12 mouse cellular contexts compared by ENCODE assay signal in genomic region chr16:92867261-92867935, GRCm38 (mm10). TPM values are rescaled to one million over a fixed set of nuclear protein-coding genes. Genes with fewer than 3 reads are reported as not detected.
DNase-seq lines count a peak whose midpoint lies in the region; ATAC-seq and TF ChIP-seq lines count a peak whose summit lies in the region.
"Had no signal": no experiment of that assay in that cellular context is flagged by ENCODE, and none has a peak within 500 bp of the region (broad histone marks: within the 10 kb centered on the region; RNA-seq: fewer than 3 reads in every experiment).

No protein-coding gene starts in this region.

- no peak overlapping the region for H3K27ac ChIP-seq in kidney, adult 2 months (ENCODE audit: insufficient read depth, low read depth, low read length)
- H3K27ac ChIP-seq in neural tube, embryonic 15.5 days (replicated peaks): no peak overlapping the region
- H3K27ac ChIP-seq: limb, embryonic 10.5 days; midbrain, embryonic 12.5 days had no signal

- H3K36me3 ChIP-seq in kidney, adult 2 months (ENCODE audit: control insufficient read depth, insufficient read depth, low read length): no peaks in the 10 kb centered on the region
- no peaks in the 10 kb centered on the region for H3K36me3 ChIP-seq in neural tube, embryonic 15.5 days
- H3K36me3 ChIP-seq: limb, embryonic 10.5 days; midbrain, embryonic 12.5 days had no signal

- H3K4me1 ChIP-seq in kidney, adult 2 months (ENCODE audit: control insufficient read depth, insufficient read depth, low read length): no peaks in the 10 kb centered on the region
- H3K4me1 ChIP-seq in neural tube, embryonic 15.5 days: no peaks in the 10 kb centered on the region
- H3K4me1 ChIP-seq: limb, embryonic 10.5 days; midbrain, embryonic 12.5 days had no signal

- H3K9ac ChIP-seq in neural tube, embryonic 15.5 days (replicated peaks): no peak overlapping the region
- H3K9ac ChIP-seq: midbrain, embryonic 12.5 days had no signal

- H3K9me3 ChIP-seq in neural tube, embryonic 15.5 days (replicated peaks): no peaks in the 10 kb centered on the region
- H3K9me3 ChIP-seq: limb, embryonic 10.5 days; midbrain, embryonic 12.5 days had no signal

- WGBS in kidney, adult 2 months: 64% methylated on average over 9 of the region's 9 CpGs
- 77% methylated on average over 9 of the region's 9 CpGs for WGBS in neural tube, embryonic 15.5 days

- peak; percentile 26 for DNase-seq in kidney, adult 2 months
- no peak for DNase-seq in kidney, postnatal 14 days
- DNase-seq in thymus, postnatal 25 days: peak; percentile 28
- DNase-seq in thymus, postnatal 36 days: no peak
- peak; percentile 19 for DNase-seq in lung, postnatal 10 days
- no peak for DNase-seq in adrenal gland, postnatal 4 days (ENCODE audit: low spot score in 2 of 2)
- no peak for DNase-seq in right cerebral cortex, postnatal 25 days
- DNase-seq: cerebellum, postnatal 25 days; gastrocnemius, postnatal 36 days had no signal

- no peak for TF ChIP-seq CTCF in kidney, adult 2 months (conservative IDR thresholded peaks at IDR 0.05; ENCODE audit: insufficient read depth, insufficient read length, low read depth, low read length)

- no peak overlapping the region for H3K4me3 ChIP-seq in kidney, adult 2 months (ENCODE audit: insufficient read depth, low read depth, low read length)
- no peak overlapping the region for H3K4me3 ChIP-seq in neural tube, embryonic 15.5 days (replicated peaks)
- H3K4me3 ChIP-seq: limb, embryonic 10.5 days; midbrain, embryonic 12.5 days had no signal

- H3K4me2 ChIP-seq in neural tube, embryonic 15.5 days: no peak overlapping the region
- H3K4me2 ChIP-seq: midbrain, embryonic 12.5 days had no signal

- H3K27me3 ChIP-seq in kidney, adult 2 months (replicated peaks; ENCODE audit: control insufficient read depth, insufficient read depth, low read length): no peaks in the 10 kb centered on the region
- H3K27me3 ChIP-seq in neural tube, embryonic 15.5 days (replicated peaks): no peaks in the 10 kb centered on the region
- H3K27me3 ChIP-seq: midbrain, embryonic 12.5 days had no signal

- ATAC-seq in neural tube, embryonic 15.5 days (ENCODE audit: low FRiP score): no peak

- no peak for TF ChIP-seq POLR2A in kidney, adult 2 months (IDR thresholded peaks at IDR 0.05; ENCODE audit: low read depth, low read length)

RNA-seq across cellular contexts. Expression of gene Runx1, which starts 41.4 kb away (rescaled TPM):
- 1.5 and 2.2 TPM in 2 replicates for polyA plus RNA-seq in kidney, adult 2 months (2012; rRNA removed)
- total RNA-seq in adrenal gland, postnatal 4 days (2021): 1 to 10 TPM; 4.1 to 4.5 TPM
- polyA plus RNA-seq in neural tube, embryonic 15.5 days (2015; fragmentation: Nextera tagmentation; extraction: Ambion mirVana): 2.9 and 12.2 TPM in 2 replicates

Comparison
In these comparisons a context has a peak if more than half of its experiments do, and no peak if none do; other contexts are left out.
1. DNase-seq: peak in kidney, adult 2 months (single experiment), thymus, postnatal 25 days (single experiment) and lung, postnatal 10 days (single experiment); none in kidney, postnatal 14 days (single experiment), thymus, postnatal 36 days (0 of 2), adrenal gland, postnatal 4 days (0 of 2) and right cerebral cortex, postnatal 25 days (single experiment).